Mouse (Mus musculus) lung, adult 2 months (tissue): Measurements from ENCODE around the gene Epha10.

ENCODE experiments used
- CTCF ChIP-seq: fragments of 200-500 bp; IDR thresholded peaks from 2 replicates; pipeline ENCODE4 v1.5.1; 2011; ENCODE audit warnings: mild to moderate bottlenecking, low read length, control low read depth; ENCODE audit not compliant: insufficient read depth
- POLR2A ChIP-seq: fragments of 200-500 bp; IDR thresholded peaks from 2 replicates; pipeline ENCODE4 v1.6.1; 2011; ENCODE audit warnings: low read depth, mild to moderate bottlenecking, control low read depth, low read length, borderline replicate concordance; ENCODE audit errors: extremely low read depth

GRCm38 (mm10) chr4:124838035-124838700 lies 42.5 kb upstream of the Epha10 start:
- TF ChIP-seq POLR2A (no peak), CTCF (no peak)
